Mouse (Mus musculus): ENCODE results near the gene Creb3l2.
"Not testable (repeated sequence)": the region's sequence is repeated elsewhere in the genome, so short reads cannot be mapped to it uniquely, and the experiment has no call there.

Creb3l2 gene

GRCm38 (mm10) chr6:37409829-37410228 is 32.1 kb downstream of the Creb3l2 start:
- no peak for DNase-seq (ENCODE audit: low read depth)

GRCm38 (mm10) chr6:37407876-37408275 is 34.1 kb downstream of the Creb3l2 start:
- no peak for DNase-seq (ENCODE audit: low read depth)

GRCm38 (mm10) chr6:37406903-37407302 is 35.0 kb downstream of the Creb3l2 start:
- DNase-seq (ENCODE audit: low read depth), result no peak

DNA sequence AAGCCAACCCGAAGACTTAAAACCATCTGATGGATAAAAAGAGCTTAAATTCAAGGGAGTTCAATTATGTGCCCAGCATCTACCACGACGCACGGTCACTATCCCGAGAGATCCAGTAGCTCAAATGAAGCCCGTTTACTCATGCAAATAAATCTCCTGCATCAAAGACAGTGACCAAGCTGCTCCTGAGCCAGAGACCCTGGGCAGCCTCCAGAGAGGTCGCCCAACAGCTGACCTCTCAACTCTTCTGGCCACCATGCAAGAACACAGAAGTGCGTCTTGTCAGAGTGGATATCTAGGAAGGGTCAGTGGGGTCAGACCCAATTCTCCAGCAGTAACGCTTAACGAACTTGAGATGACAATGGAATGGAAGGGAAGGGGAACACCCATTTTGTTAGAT is 35.9 kb downstream of the Creb3l2 start:
- no peak for DNase-seq (ENCODE audit: low read depth)

DNA sequence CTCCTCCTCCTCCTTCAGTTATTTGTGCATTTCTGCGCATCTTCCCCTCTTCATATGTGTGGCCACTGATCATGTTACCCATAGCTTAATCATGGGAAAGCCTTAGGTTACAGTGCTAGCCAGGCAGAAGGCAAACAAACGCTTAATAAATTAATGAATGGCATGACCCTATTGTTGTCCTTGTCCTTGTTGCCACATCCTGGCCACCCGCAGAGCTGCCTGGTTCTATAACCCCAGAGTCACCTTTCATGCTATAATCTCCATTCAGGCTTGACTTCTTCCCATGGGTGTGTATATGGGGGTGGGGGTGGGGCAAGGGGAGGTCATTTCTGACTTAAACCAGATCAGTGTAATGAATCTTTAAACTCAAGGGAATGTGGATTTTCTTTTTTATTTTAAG is 37.6 kb downstream of the Creb3l2 start:
- DNase-seq (ENCODE audit: low read depth), result no peak

GRCm38 (mm10) chr6:37401928-37402327 is 40.0 kb downstream of the Creb3l2 start:
- no peak for DNase-seq (ENCODE audit: low read depth)

DNA sequence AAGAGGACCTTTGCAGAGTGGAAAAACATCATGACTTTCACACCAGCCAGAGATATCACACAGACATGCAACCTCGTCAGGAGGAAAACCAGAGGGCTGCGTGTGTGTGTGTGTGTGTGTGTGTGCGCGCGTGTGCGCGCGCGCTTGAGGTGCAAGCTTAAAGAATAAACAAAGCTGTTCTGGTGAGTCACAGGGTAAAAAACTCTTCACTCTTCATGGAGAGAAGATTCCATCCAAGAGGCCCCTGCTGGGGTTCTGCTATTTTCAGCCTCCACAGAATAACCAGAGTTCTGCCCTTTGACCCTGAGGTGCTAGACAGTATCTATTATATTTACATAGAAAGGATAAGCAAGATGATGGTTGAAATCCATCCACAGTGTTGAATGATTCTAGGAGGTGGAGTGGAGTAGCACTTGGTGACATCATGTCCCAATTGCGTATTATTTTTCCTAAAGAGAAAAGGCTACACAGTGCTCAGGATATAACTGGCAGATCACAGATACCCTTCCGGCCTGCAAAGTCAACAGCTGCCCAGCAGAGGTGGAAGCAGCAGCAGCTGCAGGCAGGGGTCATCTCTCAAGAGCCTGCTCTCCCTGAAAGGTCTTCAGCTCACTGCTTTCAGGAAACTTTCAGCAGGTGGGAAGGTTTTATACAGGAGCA is 41.0 kb downstream of the Creb3l2 start:
- DNase-seq (ENCODE audit: low read depth), result no peak

- no peak for DNase-seq (ENCODE audit: low read depth)
Observed at GRCm38 (mm10) chr6:37400167-37400566, 41.8 kb downstream of the Creb3l2 start.

GRCm38 (mm10) chr6:37398943-37399342 is 43.0 kb downstream of the Creb3l2 start:
- no peak for DNase-seq (ENCODE audit: low read depth)

- no peak for DNase-seq (ENCODE audit: low read depth)
Observed at GRCm38 (mm10) chr6:37397973-37398372, 44.0 kb downstream of the Creb3l2 start.

GRCm38 (mm10) chr6:37397254-37397653 is 44.7 kb downstream of the Creb3l2 start:
- no peak for DNase-seq (ENCODE audit: low read depth)

DNA sequence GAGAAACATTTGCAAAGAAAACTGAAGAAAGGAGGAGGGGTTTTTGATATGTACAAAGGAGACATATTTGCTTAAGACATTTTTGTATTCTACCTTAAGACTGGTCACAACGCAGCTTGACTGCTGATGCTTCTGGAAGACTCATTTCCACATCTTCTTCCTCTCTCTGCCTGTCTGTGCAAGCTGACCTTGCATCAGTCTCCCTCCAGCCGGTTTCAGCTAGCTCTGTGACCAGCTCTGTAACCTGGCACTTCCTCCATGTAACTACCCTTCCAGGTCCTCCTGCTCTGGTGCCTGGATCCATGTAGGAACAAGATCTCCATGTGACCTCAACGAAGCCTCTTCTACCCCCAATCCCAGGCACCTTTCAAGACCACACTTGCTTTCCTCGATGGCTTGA is 45.8 kb downstream of the Creb3l2 start:
- no peak for DNase-seq (ENCODE audit: low read depth)

DNA sequence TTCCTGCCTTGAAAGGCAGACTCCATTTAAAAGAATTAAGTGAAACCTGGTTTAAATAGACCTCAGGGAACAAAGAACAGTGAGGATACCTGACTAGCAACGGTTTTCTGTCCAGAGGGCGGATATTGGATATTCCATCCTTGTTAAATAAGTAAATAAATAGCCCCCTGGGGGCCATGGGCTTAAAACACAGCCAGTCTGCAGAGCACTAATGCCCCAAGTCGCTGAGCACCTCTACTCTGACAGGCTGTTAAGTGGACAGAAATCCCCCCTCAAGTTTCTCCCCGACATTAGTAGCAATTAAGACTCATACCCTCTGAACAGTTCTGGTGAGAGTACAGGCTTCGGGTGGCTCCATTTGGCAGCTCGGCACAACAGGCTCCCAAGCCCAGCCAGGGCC is 48.7 kb downstream of the Creb3l2 start:
- DNase-seq (ENCODE audit: low read depth), result no peak

DNA sequence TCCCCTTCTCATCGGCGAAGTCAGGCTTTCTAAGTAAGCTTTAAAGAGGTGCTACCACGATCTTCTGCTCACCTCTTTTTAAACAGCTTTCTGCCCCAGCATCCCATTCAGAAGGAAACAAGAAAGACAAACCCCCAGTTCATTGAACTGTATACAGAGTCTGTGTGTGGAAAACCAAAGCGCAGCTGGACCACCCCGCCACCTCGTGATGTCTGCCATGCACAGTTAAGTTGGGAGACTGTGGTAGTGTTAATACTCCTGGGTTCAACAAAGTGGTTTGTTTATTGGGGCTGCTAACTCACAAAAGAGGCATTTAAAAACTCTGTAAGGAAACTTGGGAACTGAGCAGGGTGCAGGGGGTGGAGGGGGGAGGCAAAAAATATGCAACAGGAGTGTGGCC is 49.7 kb downstream of the Creb3l2 start:
- no peak for DNase-seq (ENCODE audit: low read depth)

DNA sequence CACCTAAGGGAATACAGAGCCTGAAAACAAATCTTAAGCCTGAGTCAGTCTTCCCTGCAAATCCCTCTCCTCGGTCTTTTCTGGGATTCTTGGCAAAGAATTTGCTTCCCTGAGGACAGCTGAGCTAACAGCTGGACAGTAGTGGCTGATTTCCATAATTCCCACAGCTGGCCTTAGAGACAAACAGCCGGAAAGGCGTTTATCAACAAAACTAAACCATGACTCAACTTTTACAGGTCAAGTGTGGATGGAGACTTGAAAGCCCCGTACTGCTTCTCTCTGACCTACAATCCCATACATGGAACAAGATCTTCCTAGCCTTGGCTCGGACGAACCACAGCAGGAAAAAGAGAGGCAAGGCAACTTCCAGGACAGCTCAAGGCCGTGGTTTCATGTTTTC is 50.6 kb downstream of the Creb3l2 start:
- DNase-seq (ENCODE audit: low read depth), result no peak

- no peak for DNase-seq (ENCODE audit: low read depth)
Observed at GRCm38 (mm10) chr6:37388960-37389359, 53.0 kb downstream of the Creb3l2 start.

GRCm38 (mm10) chr6:37388501-37388900 is 53.4 kb downstream of the Creb3l2 start:
- DNase-seq (ENCODE audit: low read depth), result no peak

GRCm38 (mm10) chr6:37387281-37387680 is 54.7 kb downstream of the Creb3l2 start:
- no peak for DNase-seq (ENCODE audit: low read depth)

GRCm38 (mm10) chr6:37385602-37386285 is 56.2 kb downstream of the Creb3l2 start:
- DNase-seq (ENCODE audit: low read depth), result no peak

DNA sequence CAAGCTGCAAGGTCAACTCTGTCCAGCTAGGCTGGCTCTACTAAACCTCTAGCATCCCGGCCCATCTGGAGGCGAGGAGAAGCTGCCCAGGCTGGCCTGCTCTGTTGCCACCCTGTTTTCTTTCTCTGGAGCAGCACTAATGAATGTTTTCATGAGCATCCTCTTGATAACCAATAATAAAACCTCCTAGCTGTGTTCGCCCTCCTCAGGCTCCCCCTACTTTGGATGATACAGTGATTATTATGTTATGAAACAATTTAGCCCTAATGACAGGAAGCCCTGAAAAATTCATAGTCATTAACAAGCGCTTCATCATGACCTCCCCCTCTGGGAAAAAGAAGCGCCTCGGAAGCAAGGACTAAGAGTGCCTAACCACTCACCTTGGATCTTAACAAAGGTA is 59.2 kb downstream of the Creb3l2 start:
- no peak for DNase-seq (ENCODE audit: low read depth)

- no peak for DNase-seq (ENCODE audit: low read depth)
Observed at GRCm38 (mm10) chr6:37377836-37378580, 63.9 kb downstream of the Creb3l2 start.

DNA sequence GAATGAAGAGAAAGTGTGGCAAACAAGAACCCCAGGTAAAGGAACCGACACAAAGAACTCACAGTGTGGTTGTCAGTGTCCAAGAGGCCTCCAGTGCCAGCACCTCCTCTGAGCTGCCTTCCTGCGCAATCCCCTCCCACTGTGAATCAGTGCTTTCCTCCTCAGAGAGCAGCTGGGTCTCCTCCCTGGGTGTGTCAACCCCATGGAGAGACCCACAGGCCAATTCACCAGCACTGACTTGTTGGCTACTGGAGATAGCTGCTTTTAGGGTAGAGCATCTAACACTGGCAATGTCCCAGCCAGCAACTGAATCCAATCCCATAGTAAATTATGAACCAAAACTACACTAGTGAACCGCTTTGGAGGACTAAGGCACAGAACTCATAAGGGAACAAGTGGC is 64.6 kb downstream of the Creb3l2 start:
- DNase-seq (ENCODE audit: low read depth), result not testable (repeated sequence)

DNA sequence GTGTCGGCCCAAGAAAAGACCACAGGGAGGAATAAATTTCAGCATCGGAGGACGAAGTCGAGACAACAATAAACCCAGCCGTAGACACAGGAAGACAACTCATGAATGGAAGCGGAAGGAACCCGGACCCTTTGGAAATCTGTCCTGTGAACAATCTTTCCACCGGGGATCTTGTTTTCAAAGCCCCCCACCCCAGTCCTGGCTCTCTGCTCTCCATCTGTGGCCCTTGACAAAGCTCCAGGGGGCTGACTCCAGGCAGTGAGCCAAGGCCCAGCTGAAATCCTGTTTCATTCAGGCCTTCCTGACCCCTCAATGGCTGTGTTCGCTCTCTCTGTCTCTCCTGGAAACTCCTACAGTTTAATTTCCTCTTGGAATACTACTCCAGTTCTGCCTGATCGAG is 66.5 kb downstream of the Creb3l2 start:
- no peak for DNase-seq (ENCODE audit: low read depth)

Measured in c-Kit-positive CD71-negative TER-119-negative erythroid progenitor cells, embryonic 14.5 days (primary cell).